ENCODE assay signal across 8 mouse cellular contexts in the genomic region with DNA sequence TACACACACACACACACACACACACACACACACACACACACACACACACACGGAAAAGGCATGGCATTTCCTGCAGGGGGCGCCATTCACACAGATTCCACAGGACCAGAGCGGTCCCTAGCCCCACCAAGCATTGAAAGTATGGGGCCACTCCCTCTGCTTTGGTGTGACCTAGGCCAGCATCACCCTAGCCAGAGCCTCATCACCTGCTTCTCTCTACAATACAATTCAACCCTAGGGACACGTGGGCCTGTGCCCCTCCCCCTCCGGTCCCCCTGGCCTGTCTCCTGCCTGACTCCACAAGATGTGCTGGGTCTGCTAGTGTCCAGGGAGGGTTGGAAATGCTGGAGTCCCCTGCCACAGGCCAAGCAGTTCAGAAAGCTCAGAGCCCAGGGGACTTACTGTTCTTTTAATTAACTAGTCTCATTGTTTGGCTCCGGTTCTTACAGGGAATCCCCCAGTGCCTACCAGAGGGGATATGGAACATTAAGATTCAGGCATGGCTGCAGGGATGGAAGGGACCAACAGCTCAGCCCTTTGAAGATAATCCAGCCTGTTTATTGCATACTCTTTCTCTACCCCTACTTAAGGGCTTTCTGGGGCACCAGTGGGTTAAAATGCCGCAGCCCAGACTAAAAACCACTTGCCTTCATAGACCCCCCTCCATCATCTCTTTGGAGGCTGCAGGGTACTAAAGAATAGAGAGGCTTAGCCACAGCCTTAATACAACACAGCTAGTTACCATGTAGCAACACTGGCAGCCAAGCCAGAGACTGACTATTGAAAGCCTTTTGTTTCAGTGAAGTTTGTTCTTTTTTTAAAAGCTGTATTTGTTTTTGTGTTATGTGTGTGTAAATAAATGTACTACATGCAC.
A peak's percentile ranks its signal among the peaks of the same experiment; 100 is the strongest.
DNase-seq lines count a peak whose midpoint lies in the region; ATAC-seq and TF ChIP-seq lines count a peak whose summit lies in the region.
"Had no signal": no experiment of that assay in that cellular context is flagged by ENCODE, and none has a peak within 500 bp of the region (broad histone marks: within the 10 kb centered on the region; RNA-seq: fewer than 3 reads in every experiment).

No protein-coding gene starts in this region.

- no peaks in the 10 kb centered on the region for H3K27me3 ChIP-seq in liver, adult 2 months (ENCODE audit: control insufficient read depth, insufficient read depth, low read length)
- peaks cover 6% of the 10 kb centered on the region for H3K27me3 ChIP-seq in liver, embryonic 11.5 days (replicated peaks; ENCODE audit: control insufficient read depth, insufficient read depth, low read length)

- peak; percentile 7 for DNase-seq in liver, adult 2 months (ENCODE audit: extremely low read depth, low read depth, low spot score)
- no peak for DNase-seq in liver, embryonic 11.5 days (ENCODE audit: low spot score)
- DNase-seq in brain, embryonic 14.5 days (ENCODE audit: low read depth), result peak; percentile 84
- peak; percentile 74 for DNase-seq in gastrocnemius, adult 2 months
- peak; percentile 55 for DNase-seq in mesoderm, embryonic 11.5 days (ENCODE audit: low read depth, low spot score)
- DNase-seq in urinary bladder, postnatal 4 days (ENCODE audit: low spot score in 2 of 2), result no peak
- DNase-seq in urinary bladder, postnatal 10 days (ENCODE audit: low spot score), result no peak

- H3K27ac ChIP-seq in liver, adult 2 months (replicated peaks; ENCODE audit: insufficient read depth, low read depth, low read length), result no peak overlapping the region
- H3K27ac ChIP-seq in liver, embryonic 11.5 days (ENCODE audit: low read depth, low read length), result no peak overlapping the region
- peak overlapping the region; percentile 90 for H3K27ac ChIP-seq in gastrocnemius, adult 2 months

- TF ChIP-seq CTCF in liver, adult 2 months (IDR thresholded peaks at IDR 0.05; ENCODE audit: low read depth, low read length), result peak; percentile 47
- TF ChIP-seq CTCF in brain, embryonic 14.5 days (IDR thresholded peaks at IDR 0.05; ENCODE audit: borderline replicate concordance, extremely low read depth, insufficient read depth, insufficient read length), result peak; percentile 53
- peak; percentile 36 for TF ChIP-seq CTCF in gastrocnemius, adult 2 months (IDR thresholded peaks at IDR 0.05)

- H3K79me2 ChIP-seq in liver, adult 2 months (ENCODE audit: control insufficient read depth, insufficient read depth, low read length), result no peaks in the 10 kb centered on the region

- WGBS in liver, adult 2 months, result 29% methylated on average over 7 of the region's 7 CpGs
- 31% methylated on average over 7 of the region's 7 CpGs for WGBS in liver, embryonic 11.5 days

- no peak overlapping the region for H3K4me2 ChIP-seq in liver, embryonic 11.5 days

- no peak for TF ChIP-seq POLR2A in liver, adult 2 months (IDR thresholded peaks at IDR 0.05; ENCODE audit: extremely low read depth, insufficient read depth, low read length)
- no peak for TF ChIP-seq POLR2A in brain, embryonic 14.5 days (IDR thresholded peaks at IDR 0.05; ENCODE audit: borderline replicate concordance, extremely low read depth, insufficient read depth, insufficient read length, poor library complexity, severe bottlenecking)

- H3K36me3 ChIP-seq in liver, adult 2 months (ENCODE audit: control insufficient read depth, insufficient read depth, low read length), result no peaks in the 10 kb centered on the region
- no peaks in the 10 kb centered on the region for H3K36me3 ChIP-seq in liver, embryonic 11.5 days (ENCODE audit: control insufficient read depth, insufficient read depth, low read length)

- intact Hi-C loops in gastrocnemius, adult 2 months (cut with DNase I), result loop anchor here (5.0 to 10.0 kb wide), 2 partner anchors 208 to 556 kb away; no protein-coding TSS in a partner anchor

- ATAC-seq in liver, embryonic 11.5 days (replicated peaks; ENCODE audit: low FRiP score), result no peak

- no peaks in the 10 kb centered on the region for H3K4me1 ChIP-seq in liver, adult 2 months (ENCODE audit: control insufficient read depth, insufficient read depth, low read length)
- no peaks in the 10 kb centered on the region for H3K4me1 ChIP-seq in liver, embryonic 11.5 days (replicated peaks; ENCODE audit: control insufficient read depth, insufficient read depth, low read length)

- H3K9ac ChIP-seq in liver, adult 2 months (ENCODE audit: low read depth, low read length), result no peak overlapping the region
- H3K9ac ChIP-seq in liver, embryonic 11.5 days (ENCODE audit: low read depth, low read length), result no peak overlapping the region

- no peak overlapping the region for H3K4me3 ChIP-seq in liver, adult 2 months (ENCODE audit: insufficient read depth, low read depth, low read length)
- no peak overlapping the region for H3K4me3 ChIP-seq in liver, embryonic 11.5 days (ENCODE audit: low read depth, low read length)
- no peak overlapping the region for H3K4me3 ChIP-seq in gastrocnemius, adult 2 months
- H3K4me3 ChIP-seq: erythroblast, embryonic 14.5 days had no signal

- no peaks in the 10 kb centered on the region for H3K9me3 ChIP-seq in liver, embryonic 11.5 days (ENCODE audit: control insufficient read depth, low read length)

Comparison
In these comparisons a context has a peak if more than half of its experiments do, and no peak if none do; other contexts are left out.
1. DNase-seq: peak in liver, adult 2 months (single experiment), brain, embryonic 14.5 days (single experiment), gastrocnemius, adult 2 months (single experiment) and mesoderm, embryonic 11.5 days (single experiment); none in liver, embryonic 11.5 days (single experiment), urinary bladder, postnatal 4 days (0 of 2) and urinary bladder, postnatal 10 days (single experiment).
2. Peak in every context shown above with its lines, with median percentiles within 50 percentile points of each other: CTCF ChIP-seq.